Comparison of ENCODE assay signal across 8 mouse cellular contexts in the genomic region with DNA sequence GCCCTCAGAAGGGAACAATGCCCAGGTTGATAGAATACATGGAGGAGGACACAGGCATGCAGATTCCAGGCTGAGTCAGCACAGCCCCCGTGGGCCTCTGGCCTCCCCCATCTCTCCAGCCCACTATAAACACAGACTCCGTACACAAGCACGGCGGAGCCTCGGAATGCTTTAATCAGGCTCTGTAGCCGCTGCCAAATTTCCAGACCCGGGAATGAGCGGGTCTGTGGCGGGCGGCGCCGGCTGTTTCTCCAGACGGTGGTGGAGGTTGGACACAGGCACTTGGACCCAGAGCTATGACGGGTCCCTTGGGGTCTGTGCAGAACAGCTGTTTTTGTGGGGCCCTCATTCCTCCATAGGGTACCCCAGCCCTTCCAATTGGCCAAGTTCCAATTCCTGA. TPM values are rescaled to one million over a fixed set of nuclear protein-coding genes. Genes with fewer than 3 reads are reported as not detected.
DNase-seq lines count a peak whose midpoint lies in the region; ATAC-seq and TF ChIP-seq lines count a peak whose summit lies in the region.

No protein-coding gene starts in this region.

- no peaks in the 10 kb centered on the region for H3K27me3 ChIP-seq in hindbrain, postnatal 0 days (ENCODE audit: insufficient read depth, low read length)
- H3K27me3 ChIP-seq in hindbrain, embryonic 12.5 days = no peaks in the 10 kb centered on the region
- H3K27me3 ChIP-seq in heart, embryonic 10.5 days (ENCODE audit: insufficient read depth, poor library complexity, severe bottlenecking) = no peaks in the 10 kb centered on the region
- no peaks in the 10 kb centered on the region for H3K27me3 ChIP-seq in stomach, postnatal 0 days (ENCODE audit: control insufficient read depth, insufficient read depth, low read length)
- H3K27me3 ChIP-seq in liver, postnatal 0 days (ENCODE audit: insufficient read depth, low read length) = no peaks in the 10 kb centered on the region

- H3K27ac ChIP-seq in hindbrain, postnatal 0 days = no peak overlapping the region
- H3K27ac ChIP-seq in hindbrain, embryonic 12.5 days = no peak overlapping the region
- H3K27ac ChIP-seq in heart, embryonic 10.5 days = peak overlapping the region; percentile 4; the same call in 1 of the 2 replicates
- H3K27ac ChIP-seq in stomach, postnatal 0 days (replicated peaks) = peak overlapping the region; percentile 45; the same call in 1 of the 2 replicates
- no peak overlapping the region for H3K27ac ChIP-seq in liver, postnatal 0 days (ENCODE audit: low read depth)

- no peaks in the 10 kb centered on the region for H3K36me3 ChIP-seq in hindbrain, postnatal 0 days (ENCODE audit: insufficient read depth, low read length)
- no peaks in the 10 kb centered on the region for H3K36me3 ChIP-seq in hindbrain, embryonic 12.5 days
- H3K36me3 ChIP-seq in heart, embryonic 10.5 days = no peaks in the 10 kb centered on the region
- 0 out of 2 replicates have a peak, but pooled peaks cover 2% of the 10 kb centered on the region for H3K36me3 ChIP-seq in stomach, postnatal 0 days (ENCODE audit: control insufficient read depth, insufficient read depth, low read length)
- no peaks in the 10 kb centered on the region for H3K36me3 ChIP-seq in liver, postnatal 0 days (replicated peaks; ENCODE audit: insufficient read depth, low read length)

- no peak for ATAC-seq in hindbrain, postnatal 0 days
- no peak for ATAC-seq in hindbrain, embryonic 12.5 days (ENCODE audit: low FRiP score)
- ATAC-seq in stomach, postnatal 0 days (ENCODE audit: low FRiP score, low TSS enrichment) = peak; percentile 62
- no peak for ATAC-seq in monocyte, adult 5-6 weeks (replicated peaks; ENCODE audit: insufficient number of reproducible peaks, low FRiP score, low TSS enrichment, poor library complexity, severe bottlenecking)
- ATAC-seq in liver, postnatal 0 days = no peak

- no peak overlapping the region for H3K4me2 ChIP-seq in hindbrain, postnatal 0 days (ENCODE audit: low read depth, low read length)
- H3K4me2 ChIP-seq in hindbrain, embryonic 12.5 days (replicated peaks) = no peak overlapping the region
- H3K4me2 ChIP-seq in stomach, postnatal 0 days (replicated peaks; ENCODE audit: low read depth) = no peak overlapping the region; the same call in 1 of the 2 replicates
- no peak overlapping the region for H3K4me2 ChIP-seq in liver, postnatal 0 days (ENCODE audit: low read depth, low read length)

- no peak overlapping the region for H3K4me3 ChIP-seq in hindbrain, postnatal 0 days (ENCODE audit: low read length)
- no peak overlapping the region for H3K4me3 ChIP-seq in hindbrain, embryonic 12.5 days
- H3K4me3 ChIP-seq in heart, embryonic 10.5 days = no peak overlapping the region
- H3K4me3 ChIP-seq in stomach, postnatal 0 days (ENCODE audit: low read depth, low read length) = no peak overlapping the region
- H3K4me3 ChIP-seq in liver, postnatal 0 days (ENCODE audit: low read depth, low read length) = no peak overlapping the region

- no peak for TF ChIP-seq CTCF in hindbrain, postnatal 0 days (IDR thresholded peaks at IDR 0.05; ENCODE audit: low read depth)
- no peak for TF ChIP-seq CTCF in stomach, postnatal 0 days (IDR thresholded peaks at IDR 0.05; ENCODE audit: low read depth)
- no peak for TF ChIP-seq CTCF in liver, postnatal 0 days (IDR thresholded peaks at IDR 0.05; ENCODE audit: low read depth)

- no peaks in the 10 kb centered on the region for H3K9me3 ChIP-seq in hindbrain, postnatal 0 days (ENCODE audit: low read length)
- no peaks in the 10 kb centered on the region for H3K9me3 ChIP-seq in hindbrain, embryonic 12.5 days (replicated peaks)
- H3K9me3 ChIP-seq in heart, embryonic 10.5 days = no peaks in the 10 kb centered on the region
- H3K9me3 ChIP-seq in stomach, postnatal 0 days (ENCODE audit: control insufficient read depth, low read length) = no peaks in the 10 kb centered on the region
- H3K9me3 ChIP-seq in liver, postnatal 0 days (ENCODE audit: low read length) = no peaks in the 10 kb centered on the region

- H3K4me1 ChIP-seq in hindbrain, postnatal 0 days (ENCODE audit: insufficient read depth, low read length) = peaks cover 19% of the 10 kb centered on the region
- H3K4me1 ChIP-seq in hindbrain, embryonic 12.5 days = peaks cover 34% of the 10 kb centered on the region
- peaks cover 68% of the 10 kb centered on the region for H3K4me1 ChIP-seq in heart, embryonic 10.5 days
- peaks cover 4% of the 10 kb centered on the region; the same call in 1 of the 2 replicates for H3K4me1 ChIP-seq in stomach, postnatal 0 days (replicated peaks; ENCODE audit: control insufficient read depth, insufficient read depth)
- H3K4me1 ChIP-seq in liver, postnatal 0 days (ENCODE audit: insufficient read depth) = peaks cover 5% of the 10 kb centered on the region

- intact Hi-C loops in left cerebral cortex, postnatal 10 days (cut with DNase I) = loop anchor here (5.0 kb wide), 1 partner anchor 83 kb away; no protein-coding TSS in a partner anchor

- 30% methylated on average over 14 of the region's 14 CpGs for WGBS in hindbrain, postnatal 0 days
- WGBS in hindbrain, embryonic 12.5 days = 73% methylated on average over 14 of the region's 14 CpGs
- 63% methylated on average over 14 of the region's 14 CpGs for WGBS in heart, embryonic 10.5 days
- WGBS in stomach, postnatal 0 days = 18% methylated on average over 14 of the region's 14 CpGs
- 84% methylated on average over 14 of the region's 14 CpGs for WGBS in liver, postnatal 0 days (ENCODE audit: insufficient replicate concordance)

- DNase-seq in hindbrain, postnatal 0 days (ENCODE audit: low spot score) = peak; percentile 53
- peak; percentile 73 for DNase-seq in cerebellum, adult 9-11 months
- no peak for DNase-seq in heart, embryonic 10.5 days (ENCODE audit: low spot score)
- peak; percentile 44 to 71 for DNase-seq in left cerebral cortex, postnatal 10 days (ENCODE audit: extremely low spot score in 1 of 2, low spot score in 2 of 2)
- DNase-seq in stomach, postnatal 0 days (ENCODE audit: low spot score) = peak; percentile 55
- DNase-seq in liver, postnatal 0 days = no peak

- no peak overlapping the region for H3K9ac ChIP-seq in hindbrain, postnatal 0 days (replicated peaks; ENCODE audit: low read length)
- H3K9ac ChIP-seq in hindbrain, embryonic 12.5 days = no peak overlapping the region
- no peak overlapping the region for H3K9ac ChIP-seq in stomach, postnatal 0 days (ENCODE audit: low read length)
- H3K9ac ChIP-seq in liver, postnatal 0 days (replicated peaks) = no peak overlapping the region

- no peak for TF ChIP-seq EP300 in stomach, postnatal 0 days (optimal IDR thresholded peaks at IDR 0.05)
- TF ChIP-seq EP300 in liver, postnatal 0 days (IDR thresholded peaks at IDR 0.05; ENCODE audit: low read depth) = no peak

RNA-seq across cellular contexts. Expression of a gene that starts 20.4 kb away (rescaled TPM):
- 51.8 and 54.0 TPM in 2 replicates for total RNA-seq in hindbrain, postnatal 0 days (2014; rRNA removed)
- 31.5 and 39.3 TPM in 2 replicates for polyA plus RNA-seq in hindbrain, postnatal 0 days (2015; fragmentation: Nextera tagmentation; extraction: Ambion mirVana)
- 24.6 and 27.1 TPM in 2 replicates for polyA plus RNA-seq in hindbrain, embryonic 12.5 days (2016; fragmentation: Nextera tagmentation; extraction: Ambion mirVana)
- 13.0 and 15.8 TPM in 2 replicates for polyA plus RNA-seq in heart, embryonic 10.5 days (2016; fragmentation: Nextera tagmentation; extraction: Ambion mirVana)
- total RNA-seq in left cerebral cortex, postnatal 10 days (2021) = 100 to 1,000 TPM in 1 of 2 experiments, 10 to 100 TPM in 1; 98.8 to 105 TPM
- 8.0 and 8.4 TPM in 2 replicates for polyA plus RNA-seq in stomach, postnatal 0 days (2015; fragmentation: Nextera tagmentation; extraction: Ambion mirVana)
- total RNA-seq in monocyte, adult 5-6 weeks (2017) = 1.8 to 7.0 TPM (median 6.5 TPM) in 3 replicates
- 2.6 and 2.7 TPM in 2 replicates for polyA plus RNA-seq in liver, postnatal 0 days (2015; fragmentation: Nextera tagmentation; extraction: Ambion mirVana)

RNA-seq across cellular contexts. Expression of a gene that starts 45.6 kb away (rescaled TPM):
- total RNA-seq in hindbrain, postnatal 0 days (2014; rRNA removed) = 0.21 and 0.29 TPM in 2 replicates
- 0.25 and 0.33 TPM in 2 replicates for polyA plus RNA-seq in hindbrain, postnatal 0 days (2015; fragmentation: Nextera tagmentation; extraction: Ambion mirVana)
- polyA plus RNA-seq in hindbrain, embryonic 12.5 days (2016; fragmentation: Nextera tagmentation; extraction: Ambion mirVana) = 1.2 and 3.0 TPM in 2 replicates
- 0.43 and 1.2 TPM in 2 replicates for polyA plus RNA-seq in heart, embryonic 10.5 days (2016; fragmentation: Nextera tagmentation; extraction: Ambion mirVana)
- under 1 TPM in 1 of 2 experiments, not detected in 1; 0.14 TPM for total RNA-seq in left cerebral cortex, postnatal 10 days (2021)
- polyA plus RNA-seq in stomach, postnatal 0 days (2015; fragmentation: Nextera tagmentation; extraction: Ambion mirVana) = 0.15 and 0.42 TPM in 2 replicates
- 0.11 to 4.1 TPM (median 0.19 TPM) in 3 replicates for total RNA-seq in monocyte, adult 5-6 weeks (2017)
- 3.0 and 4.0 TPM in 2 replicates for polyA plus RNA-seq in liver, postnatal 0 days (2015; fragmentation: Nextera tagmentation; extraction: Ambion mirVana)

RNA-seq across cellular contexts. Expression of a gene that starts 57.8 kb away (rescaled TPM):
- total RNA-seq in hindbrain, postnatal 0 days (2014; rRNA removed) = 61.8 and 65.4 TPM in 2 replicates
- polyA plus RNA-seq in hindbrain, postnatal 0 days (2015; fragmentation: Nextera tagmentation; extraction: Ambion mirVana) = 33.6 and 35.8 TPM in 2 replicates
- 22.2 and 23.9 TPM in 2 replicates for polyA plus RNA-seq in hindbrain, embryonic 12.5 days (2016; fragmentation: Nextera tagmentation; extraction: Ambion mirVana)
- polyA plus RNA-seq in heart, embryonic 10.5 days (2016; fragmentation: Nextera tagmentation; extraction: Ambion mirVana) = 15.6 and 15.7 TPM in 2 replicates
- total RNA-seq in left cerebral cortex, postnatal 10 days (2021) = 10 to 100 TPM; 33.1 to 33.8 TPM
- 10.4 and 12.4 TPM in 2 replicates for polyA plus RNA-seq in stomach, postnatal 0 days (2015; fragmentation: Nextera tagmentation; extraction: Ambion mirVana)
- 3.3 to 8.3 TPM (median 3.4 TPM) in 3 replicates for total RNA-seq in monocyte, adult 5-6 weeks (2017)
- polyA plus RNA-seq in liver, postnatal 0 days (2015; fragmentation: Nextera tagmentation; extraction: Ambion mirVana) = 4.2 and 5.4 TPM in 2 replicates

Comparison
In these comparisons a context has a peak if more than half of its experiments do, and no peak if none do; other contexts are left out.
1. DNase-seq: peak in hindbrain, postnatal 0 days (single experiment), cerebellum, adult 9-11 months (single experiment), left cerebral cortex, postnatal 10 days (2 of 2) and stomach, postnatal 0 days (single experiment); none in heart, embryonic 10.5 days (single experiment) and liver, postnatal 0 days (single experiment).
2. H3K27ac ChIP-seq: peak in heart, embryonic 10.5 days (single experiment) and stomach, postnatal 0 days (single experiment); none in hindbrain, postnatal 0 days (single experiment), hindbrain, embryonic 12.5 days (single experiment) and liver, postnatal 0 days (single experiment).